Mouse (Mus musculus): ENCODE measurements around the gene Pigv. TPM values are rescaled to one million over a fixed set of nuclear protein-coding genes. Genes with fewer than 3 reads are reported as not detected.
A peak's percentile ranks its signal among the peaks of the same experiment; 100 is the strongest.

Gene Pigv
- polyA plus RNA-seq, 1 experiment from 2014 or later: 16.9 TPM

DNA sequence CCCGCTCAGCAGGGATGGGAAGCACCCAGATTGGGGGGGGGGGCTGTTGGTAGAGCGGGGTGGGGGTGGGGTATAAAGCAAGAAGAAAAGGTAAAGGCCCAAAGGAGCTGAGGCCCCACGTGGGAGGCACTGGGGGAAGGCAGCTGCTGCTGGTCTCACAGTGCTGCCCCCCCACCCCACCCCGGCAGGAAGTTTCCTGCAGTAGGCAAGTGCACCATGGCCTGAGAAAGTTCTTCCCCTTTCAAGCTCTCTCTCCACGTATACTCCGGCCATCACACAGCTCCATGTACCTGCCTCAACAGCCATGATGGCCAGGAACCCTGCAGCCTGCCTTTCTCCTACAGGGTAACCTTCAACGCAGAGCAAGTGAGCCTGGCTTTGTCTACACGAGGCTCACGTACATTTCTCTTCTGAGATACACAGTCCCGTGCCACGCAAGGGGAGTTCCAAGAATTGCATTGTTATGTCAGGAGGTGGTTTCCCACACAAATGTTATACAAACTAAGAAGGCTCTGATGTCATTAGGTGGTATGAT is 50.2 kb downstream of the Pigv start:
- no peak for ATAC-seq
- no peaks in the 10 kb centered on the region for H3K4me1 ChIP-seq (replicated peaks)
- H3K27me3 ChIP-seq (replicated peaks): no peaks in the 10 kb centered on the region
- H3K36me3 ChIP-seq: 0 out of 2 replicates have a peak, but pooled peaks cover 3% of the 10 kb centered on the region
- 77% methylated on average over 11 of the region's 11 CpGs for WGBS
- H3K9ac ChIP-seq: no peak overlapping the region
- H3K27ac ChIP-seq: no peak overlapping the region
- no peak overlapping the region for H3K4me3 ChIP-seq (replicated peaks)
- no peaks in the 10 kb centered on the region for H3K9me3 ChIP-seq
- no peak overlapping the region for H3K4me2 ChIP-seq (replicated peaks)

DNA sequence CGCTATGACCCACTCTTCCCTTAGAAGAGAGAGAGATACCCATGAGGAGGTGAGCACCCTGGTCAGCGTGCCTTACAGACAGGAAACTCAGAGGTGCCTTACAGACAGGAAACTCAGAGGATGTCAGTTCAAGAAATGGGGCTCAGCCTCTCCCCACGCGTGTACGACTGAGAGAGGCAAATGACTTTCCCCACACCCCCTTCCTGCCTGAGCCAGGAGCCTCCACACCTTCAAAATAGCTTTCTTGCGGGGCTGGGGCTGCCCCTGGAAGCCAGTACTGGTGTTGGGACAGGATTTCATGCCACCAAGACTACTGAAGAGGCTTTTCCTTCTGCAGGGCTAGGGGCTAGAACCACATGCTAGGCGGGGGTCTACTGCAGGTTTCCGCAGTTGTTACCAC is 51.8 kb downstream of the Pigv start:
- Histone ChIP-seq H3K9ac (no peak overlapping the region), H3K4me2 (replicated peaks) (no peak overlapping the region), H3K27me3 (replicated peaks) (no peaks in the 10 kb centered on the region), H3K36me3 (0 out of 2 replicates have a peak, but pooled peaks cover 3% of the 10 kb centered on the region), H3K27ac (no peak overlapping the region), H3K9me3 (no peaks in the 10 kb centered on the region), H3K4me1 (replicated peaks) (no peaks in the 10 kb centered on the region), H3K4me3 (replicated peaks) (no peak overlapping the region)
- WGBS: 91% methylated on average over 8 of the region's 8 CpGs
- ATAC-seq: no peak

DNA sequence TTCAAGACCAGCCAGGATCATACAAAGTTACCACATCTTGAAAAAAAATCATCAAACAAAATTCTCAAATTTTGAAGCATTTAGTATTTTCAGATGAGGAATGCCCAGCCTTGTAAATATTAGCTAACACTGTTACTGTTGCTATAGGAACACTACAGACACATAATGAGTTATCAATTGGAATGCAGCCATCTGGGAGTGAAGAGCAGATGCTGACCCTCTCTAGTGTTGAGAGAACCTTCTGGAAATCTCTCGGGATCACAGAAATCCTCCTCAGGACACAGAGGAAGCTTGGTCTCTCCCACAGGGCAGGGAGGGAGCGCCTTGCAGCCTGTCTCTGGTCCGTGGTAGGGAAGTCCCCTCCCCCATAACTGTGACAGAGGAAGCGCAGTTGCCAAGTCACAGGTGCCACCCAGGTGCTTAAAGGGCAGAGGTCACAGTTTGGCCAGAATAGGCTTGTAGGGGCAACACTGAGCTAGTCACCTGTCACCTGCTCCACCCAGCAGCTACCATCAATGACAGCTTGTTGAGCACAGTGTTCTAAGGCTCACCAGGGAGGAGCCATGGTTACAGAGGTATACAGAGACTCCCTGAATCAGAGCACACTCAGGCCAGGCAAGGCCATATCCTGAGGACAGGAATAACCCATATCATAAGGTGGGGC is 52.8 kb downstream of the Pigv start:
- peaks cover 3% of the 10 kb centered on the region; the same call in 1 of the 2 replicates for H3K36me3 ChIP-seq
- 69% methylated on average over 4 of the region's 4 CpGs for WGBS
- H3K4me2 ChIP-seq (replicated peaks): no peak overlapping the region
- no peak overlapping the region for H3K9ac ChIP-seq
- H3K9me3 ChIP-seq: no peaks in the 10 kb centered on the region
- no peak overlapping the region for H3K27ac ChIP-seq
- no peak overlapping the region for H3K4me3 ChIP-seq (replicated peaks)
- no peaks in the 10 kb centered on the region for H3K27me3 ChIP-seq (replicated peaks)
- ATAC-seq: no peak
- H3K4me1 ChIP-seq (replicated peaks): no peaks in the 10 kb centered on the region

- WGBS: 92% methylated on average over 11 of the region's 11 CpGs
- Histone ChIP-seq H3K36me3 (peaks cover 15% of the 10 kb centered on the region), H3K27ac (no peak overlapping the region), H3K9me3 (no peaks in the 10 kb centered on the region), H3K9ac (no peak overlapping the region), H3K4me1 (replicated peaks) (no peaks in the 10 kb centered on the region), H3K27me3 (replicated peaks) (no peaks in the 10 kb centered on the region), H3K4me2 (replicated peaks) (no peak overlapping the region), H3K4me3 (replicated peaks) (no peak overlapping the region)
- 0 out of 2 replicates have a peak, but pooled peaks have one; percentile 14 for ATAC-seq
Observed at GRCm38 (mm10) chr4:133617936-133618335, 54.5 kb downstream of the Pigv start.

GRCm38 (mm10) chr4:133615416-133615815 is 57.0 kb downstream of the Pigv start:
- no peak overlapping the region for H3K4me2 ChIP-seq (replicated peaks)
- 85% methylated on average over 10 of the region's 10 CpGs for WGBS
- no peaks in the 10 kb centered on the region for H3K9me3 ChIP-seq
- no peak overlapping the region for H3K27ac ChIP-seq
- H3K9ac ChIP-seq: no peak overlapping the region
- H3K27me3 ChIP-seq (replicated peaks): no peaks in the 10 kb centered on the region
- H3K4me1 ChIP-seq (replicated peaks): no peaks in the 10 kb centered on the region
- ATAC-seq: no peak
- H3K4me3 ChIP-seq (replicated peaks): no peak overlapping the region
- H3K36me3 ChIP-seq: peaks cover 29% of the 10 kb centered on the region

DNA sequence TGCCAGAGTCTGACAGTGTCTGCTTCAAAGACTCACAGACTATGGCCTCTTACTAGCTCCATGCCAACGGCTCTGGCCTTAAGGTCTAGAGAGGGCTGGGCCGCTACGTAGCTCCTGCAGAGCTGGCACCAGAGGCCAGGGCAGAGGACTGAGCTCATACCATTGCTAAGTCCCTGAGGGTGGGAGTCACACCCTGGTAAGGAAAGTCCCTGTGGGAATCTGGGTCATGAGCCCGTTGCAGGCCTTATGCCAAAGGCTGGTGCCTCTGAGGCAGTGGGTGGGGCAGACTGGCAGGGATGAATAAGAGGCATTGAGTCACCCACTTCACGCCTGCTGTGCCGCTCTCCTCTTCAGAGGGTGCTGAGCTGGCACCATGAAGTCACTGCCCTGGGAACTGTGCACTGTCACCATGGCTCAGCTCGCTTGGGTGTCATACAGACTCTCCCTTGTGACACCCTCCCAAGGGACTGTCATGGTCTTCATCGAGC is 58.1 kb downstream of the Pigv start:
- H3K27ac ChIP-seq: no peak overlapping the region
- H3K4me1 ChIP-seq (replicated peaks): no peaks in the 10 kb centered on the region
- H3K9ac ChIP-seq: no peak overlapping the region
- H3K36me3 ChIP-seq: peaks cover 29% of the 10 kb centered on the region
- H3K9me3 ChIP-seq: no peaks in the 10 kb centered on the region
- no peak overlapping the region for H3K4me2 ChIP-seq (replicated peaks)
- H3K27me3 ChIP-seq (replicated peaks): no peaks in the 10 kb centered on the region
- H3K4me3 ChIP-seq (replicated peaks): no peak overlapping the region
- 88% methylated on average over 8 of the region's 8 CpGs for WGBS
- ATAC-seq: no peak

DNA sequence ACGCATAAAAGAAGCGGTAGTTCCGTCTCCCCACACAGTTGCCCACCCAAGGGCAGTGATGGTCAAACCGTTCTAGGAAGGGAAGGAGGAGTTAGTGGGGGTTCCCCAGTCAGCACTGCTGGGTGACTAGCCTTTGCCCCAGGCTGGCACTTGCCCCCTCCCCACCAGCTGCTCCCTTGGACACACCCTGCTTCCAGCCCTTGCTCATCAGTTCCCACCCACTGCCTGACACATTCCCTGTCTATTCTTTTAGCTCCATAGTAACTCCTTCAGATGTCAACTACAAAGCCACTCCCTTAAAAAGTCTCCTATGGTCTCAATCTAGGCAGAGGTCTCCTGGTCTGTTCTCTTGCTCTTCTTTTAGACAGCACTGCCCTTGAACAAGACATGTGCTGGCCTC is 58.6 kb downstream of the Pigv start:
- Histone ChIP-seq H3K36me3 (peaks cover 29% of the 10 kb centered on the region), H3K4me2 (replicated peaks) (no peak overlapping the region), H3K4me3 (replicated peaks) (no peak overlapping the region), H3K4me1 (replicated peaks) (no peaks in the 10 kb centered on the region), H3K27me3 (replicated peaks) (no peaks in the 10 kb centered on the region), H3K9ac (no peak overlapping the region), H3K27ac (no peak overlapping the region), H3K9me3 (no peaks in the 10 kb centered on the region)
- no peak for ATAC-seq
- 85% methylated on average over 4 of the region's 4 CpGs for WGBS

DNA sequence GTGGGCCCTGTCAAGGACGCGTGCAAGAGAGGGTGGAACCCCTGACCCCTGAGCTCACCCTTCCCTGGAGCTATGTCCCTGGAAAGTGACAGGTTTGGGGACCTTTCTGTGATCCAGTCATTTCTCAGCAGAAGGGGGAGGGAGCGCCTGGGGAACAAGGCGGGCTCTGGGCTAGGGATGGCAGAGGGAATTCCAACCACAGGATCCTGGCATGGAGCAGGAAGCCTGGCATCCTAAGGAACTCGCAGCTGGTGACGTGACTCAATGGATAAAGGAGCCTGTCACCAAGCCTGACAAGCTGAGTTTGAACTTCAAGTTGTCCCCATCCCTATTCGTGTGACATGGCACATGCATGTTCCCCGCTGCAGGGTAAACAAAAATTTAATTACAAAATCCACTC is 59.4 kb downstream of the Pigv start:
- H3K27ac ChIP-seq: no peak overlapping the region
- 92% methylated on average over 8 of the region's 8 CpGs for WGBS
- no peak overlapping the region for H3K4me3 ChIP-seq (replicated peaks)
- peaks cover 29% of the 10 kb centered on the region for H3K36me3 ChIP-seq
- no peaks in the 10 kb centered on the region for H3K4me1 ChIP-seq (replicated peaks)
- no peak overlapping the region for H3K9ac ChIP-seq
- no peak overlapping the region for H3K4me2 ChIP-seq (replicated peaks)
- H3K9me3 ChIP-seq: no peaks in the 10 kb centered on the region
- ATAC-seq: no peak
- no peaks in the 10 kb centered on the region for H3K27me3 ChIP-seq (replicated peaks)

GRCm38 (mm10) chr4:133612416-133612815 is 60.0 kb downstream of the Pigv start:
- Histone ChIP-seq H3K27me3 (replicated peaks) (no peaks in the 10 kb centered on the region), H3K9me3 (no peaks in the 10 kb centered on the region), H3K4me2 (replicated peaks) (no peak overlapping the region), H3K4me3 (replicated peaks) (no peak overlapping the region), H3K27ac (no peak overlapping the region), H3K9ac (no peak overlapping the region), H3K4me1 (replicated peaks) (no peaks in the 10 kb centered on the region), H3K36me3 (peaks cover 29% of the 10 kb centered on the region)
- no peak for ATAC-seq
- WGBS: 95% methylated on average over 7 of the region's 7 CpGs

- ATAC-seq: no peak
- no peaks in the 10 kb centered on the region for H3K27me3 ChIP-seq (replicated peaks)
- no peak overlapping the region for H3K4me3 ChIP-seq (replicated peaks)
- H3K36me3 ChIP-seq: peaks cover 29% of the 10 kb centered on the region
- H3K4me2 ChIP-seq (replicated peaks): no peak overlapping the region
- H3K9me3 ChIP-seq: no peaks in the 10 kb centered on the region
- H3K27ac ChIP-seq: no peak overlapping the region
- H3K9ac ChIP-seq: no peak overlapping the region
- H3K4me1 ChIP-seq (replicated peaks): 0 out of 2 replicates have a peak, but pooled peaks cover 4% of the 10 kb centered on the region
- WGBS: 99% methylated on average over 5 of the region's 5 CpGs
Observed at GRCm38 (mm10) chr4:133611815-133612214, 60.6 kb downstream of the Pigv start.

Other genes starting within 250 kb of the Pigv start
- gene Tent5b, start 192.5 kb downstream of the Pigv start, polyA plus RNA-seq (2015; fragmentation: Nextera tagmentation; extraction: Ambion mirVana): 0.82 and 0.94 TPM in 2 replicates
- gene Trnp1, start 174.1 kb downstream of the Pigv start, polyA plus RNA-seq (2015; fragmentation: Nextera tagmentation; extraction: Ambion mirVana): 1.6 and 1.7 TPM in 2 replicates
- gene Kdf1, start 153.7 kb downstream of the Pigv start, polyA plus RNA-seq (2015; fragmentation: Nextera tagmentation; extraction: Ambion mirVana): 40.5 and 45.1 TPM in 2 replicates
- gene Nudc, start 126.7 kb downstream of the Pigv start, polyA plus RNA-seq (2015; fragmentation: Nextera tagmentation; extraction: Ambion mirVana): 280 and 288 TPM in 2 replicates
- 7.5 and 8.1 TPM in 2 replicates for gene Nr0b2, start 119.3 kb downstream of the Pigv start, polyA plus RNA-seq (2015; fragmentation: Nextera tagmentation; extraction: Ambion mirVana)
- gene Gpatch3, start 97.9 kb downstream of the Pigv start, polyA plus RNA-seq (2015; fragmentation: Nextera tagmentation; extraction: Ambion mirVana): 6.7 and 7.1 TPM in 2 replicates
- gene Gpn2, start 88.3 kb downstream of the Pigv start, polyA plus RNA-seq (2015; fragmentation: Nextera tagmentation; extraction: Ambion mirVana): 16.5 and 19.8 TPM in 2 replicates
- 47.4 and 51.0 TPM in 2 replicates for gene Sfn, start 70.5 kb downstream of the Pigv start, polyA plus RNA-seq (2015; fragmentation: Nextera tagmentation; extraction: Ambion mirVana)
- gene Zdhhc18, start 22.5 kb downstream of the Pigv start, polyA plus RNA-seq (2015; fragmentation: Nextera tagmentation; extraction: Ambion mirVana): 2.0 and 4.1 TPM in 2 replicates
- 21.6 and 24.9 TPM in 2 replicates for gene Arid1a, start 84.1 kb upstream of the Pigv start, polyA plus RNA-seq (2015; fragmentation: Nextera tagmentation; extraction: Ambion mirVana)
- gene Rps6ka1, start 215.2 kb upstream of the Pigv start, polyA plus RNA-seq (2015; fragmentation: Nextera tagmentation; extraction: Ambion mirVana): 124 and 133 TPM in 2 replicates